ENCODE assay signal across 23 mouse cellular contexts in genomic region chr11:58077270-58077669, GRCm38 (mm10). TPM values are rescaled to one million over a fixed set of nuclear protein-coding genes. Genes with fewer than 3 reads are reported as not detected.
DNase-seq lines count a peak whose midpoint lies in the region; ATAC-seq and TF ChIP-seq lines count a peak whose summit lies in the region.
"Had no signal": no experiment of that assay in that cellular context is flagged by ENCODE, and none has a peak within 500 bp of the region (broad histone marks: within the 10 kb centered on the region; RNA-seq: fewer than 3 reads in every experiment).

No protein-coding gene starts in this region.

- no peak for TF ChIP-seq CTCF in kidney, postnatal 0 days (IDR thresholded peaks at IDR 0.05; ENCODE audit: low read depth)

- no peak overlapping the region for H3K27ac ChIP-seq in kidney, embryonic 14.5 days (ENCODE audit: low read depth, low read length)
- no peak overlapping the region for H3K27ac ChIP-seq in kidney, embryonic 15.5 days
- H3K27ac ChIP-seq in kidney, embryonic 16.5 days (ENCODE audit: low read length): no peak overlapping the region
- no peak overlapping the region for H3K27ac ChIP-seq in kidney, postnatal 0 days

- no peaks in the 10 kb centered on the region for H3K9me3 ChIP-seq in kidney, embryonic 14.5 days (ENCODE audit: control insufficient read depth, low read length)
- H3K9me3 ChIP-seq in kidney, embryonic 15.5 days (replicated peaks): no peaks in the 10 kb centered on the region
- H3K9me3 ChIP-seq in kidney, embryonic 16.5 days (ENCODE audit: low read length): peaks cover 3% of the 10 kb centered on the region; the same call in 1 of the 2 replicates
- H3K9me3 ChIP-seq in kidney, postnatal 0 days (replicated peaks; ENCODE audit: low read length): no peaks in the 10 kb centered on the region

- no peak overlapping the region for H3K4me2 ChIP-seq in kidney, embryonic 14.5 days (replicated peaks; ENCODE audit: low read depth, low read length)
- H3K4me2 ChIP-seq in kidney, embryonic 15.5 days: no peak overlapping the region
- no peak overlapping the region for H3K4me2 ChIP-seq in kidney, embryonic 16.5 days (replicated peaks; ENCODE audit: low read depth, low read length)
- no peak overlapping the region for H3K4me2 ChIP-seq in kidney, postnatal 0 days (ENCODE audit: low read length)

- no peak overlapping the region for H3K9ac ChIP-seq in kidney, embryonic 14.5 days (ENCODE audit: low read depth, low read length)
- H3K9ac ChIP-seq in kidney, embryonic 15.5 days: no peak overlapping the region
- H3K9ac ChIP-seq in kidney, embryonic 16.5 days (replicated peaks; ENCODE audit: low read length): no peak overlapping the region
- H3K9ac ChIP-seq in kidney, postnatal 0 days (ENCODE audit: low read depth, low read length): no peak overlapping the region

- DNase-seq in kidney, adult 11 months: no peak
- DNase-seq in kidney, postnatal 14 days: no peak
- no peak for DNase-seq in kidney, postnatal 25 days
- peak; percentile 50 for DNase-seq in kidney, postnatal 0 days (ENCODE audit: low spot score)
- no peak for DNase-seq in kidney, postnatal 36 days
- DNase-seq: adrenal gland, adult 2 months; adrenal gland, adult 8-10 months; adrenal gland, postnatal 10 days; adrenal gland, postnatal 14 days; adrenal gland, postnatal 25 days; adrenal gland, postnatal 36 days; B cell, adult 2 months; cerebellum, adult 11 months; cerebellum, adult 11-12 months had no signal

- H3K4me1 ChIP-seq in kidney, embryonic 14.5 days (ENCODE audit: control insufficient read depth, insufficient read depth, low read length): no peaks in the 10 kb centered on the region
- H3K4me1 ChIP-seq in kidney, embryonic 15.5 days: no peaks in the 10 kb centered on the region
- no peaks in the 10 kb centered on the region for H3K4me1 ChIP-seq in kidney, embryonic 16.5 days (ENCODE audit: insufficient read depth, low read length)
- no peaks in the 10 kb centered on the region for H3K4me1 ChIP-seq in kidney, postnatal 0 days (replicated peaks; ENCODE audit: insufficient read depth, low read length)

- no peaks in the 10 kb centered on the region for H3K27me3 ChIP-seq in kidney, embryonic 14.5 days (ENCODE audit: control insufficient read depth, insufficient read depth, low read length)
- no peaks in the 10 kb centered on the region for H3K27me3 ChIP-seq in kidney, embryonic 15.5 days
- H3K27me3 ChIP-seq in kidney, embryonic 16.5 days (ENCODE audit: insufficient read depth, low read length): no peaks in the 10 kb centered on the region
- H3K27me3 ChIP-seq in kidney, postnatal 0 days (ENCODE audit: insufficient read depth, low read length): no peaks in the 10 kb centered on the region
- H3K27me3 ChIP-seq: CH12.LX, Patski had no signal

- H3K4me3 ChIP-seq in kidney, embryonic 14.5 days (ENCODE audit: low read length): no peak overlapping the region
- H3K4me3 ChIP-seq in kidney, embryonic 15.5 days (replicated peaks): no peak overlapping the region
- H3K4me3 ChIP-seq in kidney, embryonic 16.5 days (ENCODE audit: low read length): no peak overlapping the region
- H3K4me3 ChIP-seq in kidney, postnatal 0 days (replicated peaks; ENCODE audit: low read depth, low read length): no peak overlapping the region

- peak; percentile 85; the same call in 1 of the 2 replicates for ATAC-seq in kidney, embryonic 14.5 days (ENCODE audit: low FRiP score, low TSS enrichment)
- peak; percentile 52; the same call in 1 of the 2 replicates for ATAC-seq in kidney, embryonic 15.5 days (replicated peaks; ENCODE audit: low FRiP score)
- peak; percentile 75 for ATAC-seq in kidney, embryonic 16.5 days (ENCODE audit: low FRiP score, low TSS enrichment)
- no peak; the same call in 1 of the 2 replicates for ATAC-seq in kidney, postnatal 0 days (replicated peaks; ENCODE audit: low FRiP score, low read depth)
- ATAC-seq: activated CD4-positive, CD25-positive, alpha-beta regulatory T cell, adult 4 months; CD4-positive, CD25-positive, alpha-beta regulatory T cell, adult 4 months; Patski had no signal

- H3K36me3 ChIP-seq in kidney, embryonic 14.5 days (ENCODE audit: control insufficient read depth, insufficient read depth, low read length): no peaks in the 10 kb centered on the region
- no peaks in the 10 kb centered on the region for H3K36me3 ChIP-seq in kidney, embryonic 15.5 days
- no peaks in the 10 kb centered on the region for H3K36me3 ChIP-seq in kidney, embryonic 16.5 days (ENCODE audit: insufficient read depth, low read length)
- H3K36me3 ChIP-seq in kidney, postnatal 0 days (ENCODE audit: insufficient read depth, low read length): no peaks in the 10 kb centered on the region
- H3K36me3 ChIP-seq: G1E had no signal

- 44% methylated on average over 4 of the region's 4 CpGs for WGBS in kidney, embryonic 14.5 days
- WGBS in kidney, embryonic 15.5 days: 42% methylated on average over 4 of the region's 4 CpGs
- 32% methylated on average over 4 of the region's 4 CpGs for WGBS in kidney, embryonic 16.5 days
- 33% methylated on average over 4 of the region's 4 CpGs for WGBS in kidney, postnatal 0 days

RNA-seq across cellular contexts. Expression of gene Gm12248, which starts 15.7 kb away (rescaled TPM):
- not detected in 2 replicates for polyA plus RNA-seq in kidney, embryonic 14.5 days (2014; fragmentation: Nextera tagmentation; extraction: Ambion mirVana)
- 0.21 TPM in 1 of 2 replicates, not detected in the other for polyA plus RNA-seq in kidney, embryonic 15.5 days (2015; fragmentation: Nextera tagmentation; extraction: Ambion mirVana)
- not detected in 2 replicates for polyA plus RNA-seq in kidney, embryonic 16.5 days (2015; fragmentation: Nextera tagmentation; extraction: Ambion mirVana)
- not detected in 2 replicates for polyA plus RNA-seq in kidney, postnatal 0 days (2015; fragmentation: Nextera tagmentation; extraction: Ambion mirVana)
- polyA plus RNA-seq: brain, embryonic 14.5 days; Patski had no signal

RNA-seq across cellular contexts. Expression of gene Cnot8, which starts 26.7 kb away (rescaled TPM):
- 62.0 and 89.1 TPM in 2 replicates for polyA plus RNA-seq in kidney, embryonic 14.5 days (2014; fragmentation: Nextera tagmentation; extraction: Ambion mirVana)
- 85.7 and 89.9 TPM in 2 replicates for polyA plus RNA-seq in kidney, embryonic 15.5 days (2015; fragmentation: Nextera tagmentation; extraction: Ambion mirVana)
- polyA plus RNA-seq in kidney, embryonic 16.5 days (2015; fragmentation: Nextera tagmentation; extraction: Ambion mirVana): 89.4 and 93.5 TPM in 2 replicates
- polyA plus RNA-seq in kidney, postnatal 0 days (2015; fragmentation: Nextera tagmentation; extraction: Ambion mirVana): 69.9 and 74.8 TPM in 2 replicates
